Mouse (Mus musculus): ENCODE data around the gene Ascl1. TPM values are rescaled to one million over a fixed set of nuclear protein-coding genes. Genes with fewer than 3 reads are reported as not detected.

Ascl1 gene
- polyA plus RNA-seq, 1 experiment from 2014 or later = 94.5 TPM

Other genes with a start within 250 kb of the Ascl1 start
- 0.15 TPM in 1 of 2 replicates, not detected in the other for gene Pah, start 28.1 kb upstream of the Ascl1 start, polyA plus RNA-seq (2014; fragmentation: Nextera tagmentation; extraction: Ambion mirVana)